Mouse (Mus musculus) neural tube, embryonic 12.5 days (tissue): Measurements from ENCODE around the gene Polg. TPM values are rescaled to one million over a fixed set of nuclear protein-coding genes. Genes with fewer than 3 reads are reported as not detected.
A peak's percentile ranks its signal among the peaks of the same experiment; 100 is the strongest.

ENCODE experiments used
- ATAC-seq: fragments of 200-750 bp; cut with Nextera tagmentation; 2 replicates; pipeline ENCODE4 v1.8.0; 2017; ENCODE audit warnings: low read depth, mild to moderate bottlenecking, moderate TSS enrichment, moderate library complexity; ENCODE audit not compliant: low FRiP score
- H3K27ac ChIP-seq: fragments of 300-500 bp; sonication (generic); 2 replicates; pipeline ENCODE4 v1.5.1; 2016
- H3K27me3 ChIP-seq: fragments of 300-500 bp; sonication (generic); replicated peaks from 2 replicates; pipeline ENCODE4 v1.6.1; 2016; ENCODE audit warnings: mild to moderate bottlenecking
- H3K36me3 ChIP-seq: fragments of 300-500 bp; sonication (generic); 2 replicates; pipeline ENCODE4 v1.6.1; 2016; ENCODE audit warnings: mild to moderate bottlenecking
- H3K4me1 ChIP-seq: fragments of 300-500 bp; sonication (generic); 2 replicates; pipeline ENCODE4 v1.6.1; 2016
- H3K4me2 ChIP-seq: fragments of 300-500 bp; sonication (generic); replicated peaks from 2 replicates; pipeline ENCODE4 v1.6.1; 2016; ENCODE audit warnings: mild to moderate bottlenecking
- H3K4me3 ChIP-seq: fragments of 300-500 bp; sonication (generic); 2 replicates; pipeline ENCODE4 v1.5.1; 2016
- H3K9ac ChIP-seq: fragments of 300-500 bp; sonication (generic); 2 replicates; pipeline ENCODE4 v1.6.1; 2016; ENCODE audit warnings: mild to moderate bottlenecking
- H3K9me3 ChIP-seq: fragments of 300-500 bp; sonication (generic); 2 replicates; pipeline ENCODE4 v1.6.1; 2016; ENCODE audit warnings: mild to moderate bottlenecking
- WGBS: fragments of 180-500 bp; shearing (Covaris S2); methylation state at CpG from one replicate; pipeline ENCODE4 v1.1.7; 2016; 5-methylcytosine and 5-hydroxymethylcytosine counted together
- polyA plus RNA-seq: library from polyadenylated mRNA; unstranded; fragments of >200 nt; fragmentation: Nextera tagmentation; extraction: Ambion mirVana; gene quantifications from 2 replicates; pipeline ENCODE4 v1.2.1, GENCODE M21; 2016

Gene Polg
- polyA plus RNA-seq, 1 experiment from 2014 or later: 48.5 TPM

- H3K27me3 ChIP-seq: peaks cover 6% of the 10 kb centered on the region; the same call in 1 of the 2 replicates
- H3K9me3 ChIP-seq: no peaks in the 10 kb centered on the region
- H3K4me3 ChIP-seq: no peak overlapping the region
- ATAC-seq: no peak
- H3K36me3 ChIP-seq: peaks cover 63% of the 10 kb centered on the region
- H3K4me2 ChIP-seq: no peak overlapping the region
- H3K4me1 ChIP-seq: peaks cover 17% of the 10 kb centered on the region
- 0 out of 2 replicates have a peak overlapping the region, but pooled peaks have one; percentile 9 for H3K9ac ChIP-seq
- WGBS: 93% methylated on average over 10 of the region's 10 CpGs
- H3K27ac ChIP-seq: no peak overlapping the region
Measured at GRCm38 (mm10) chr7:79461721-79462120, 4.4 kb downstream of the Polg start.

GRCm38 (mm10) chr7:79447486-79447885 lies 18.7 kb downstream of the Polg start:
- no peak overlapping the region for H3K4me3 ChIP-seq
- no peaks in the 10 kb centered on the region for H3K9me3 ChIP-seq
- H3K36me3 ChIP-seq: peaks cover 82% of the 10 kb centered on the region
- no peaks in the 10 kb centered on the region for H3K27me3 ChIP-seq
- 97% methylated on average over 3 of the region's 3 CpGs for WGBS
- H3K9ac ChIP-seq: no peak overlapping the region
- H3K4me2 ChIP-seq: no peak overlapping the region
- H3K27ac ChIP-seq: no peak overlapping the region
- no peaks in the 10 kb centered on the region for H3K4me1 ChIP-seq
- no peak for ATAC-seq

GRCm38 (mm10) chr7:79447048-79447447 lies 19.1 kb downstream of the Polg start:
- peaks cover 82% of the 10 kb centered on the region for H3K36me3 ChIP-seq
- no peaks in the 10 kb centered on the region for H3K9me3 ChIP-seq
- no peaks in the 10 kb centered on the region for H3K4me1 ChIP-seq
- no peak for ATAC-seq
- H3K4me3 ChIP-seq: no peak overlapping the region
- H3K27me3 ChIP-seq: no peaks in the 10 kb centered on the region
- no peak overlapping the region for H3K27ac ChIP-seq
- no peak overlapping the region for H3K9ac ChIP-seq
- H3K4me2 ChIP-seq: no peak overlapping the region
- WGBS: 92% methylated on average over 2 of the region's 2 CpGs

GRCm38 (mm10) chr7:79440035-79440434 lies 26.1 kb downstream of the Polg start:
- Histone ChIP-seq H3K4me1 (no peaks in the 10 kb centered on the region), H3K9me3 (no peaks in the 10 kb centered on the region), H3K4me3 (no peak overlapping the region), H3K4me2 (no peak overlapping the region), H3K27me3 (no peaks in the 10 kb centered on the region), H3K36me3 (peaks cover 21% of the 10 kb centered on the region), H3K9ac (no peak overlapping the region), H3K27ac (no peak overlapping the region)
- no peak for ATAC-seq
- 86% methylated on average over 2 of the region's 2 CpGs for WGBS

- 48% methylated on average over 5 of the region's 5 CpGs for WGBS
Measured at GRCm38 (mm10) chr7:79428243-79428642, 37.9 kb downstream of the Polg start.

GRCm38 (mm10) chr7:79425804-79426203 lies 40.4 kb downstream of the Polg start:
- H3K9ac ChIP-seq: no peak overlapping the region
- H3K36me3 ChIP-seq: peaks cover 5% of the 10 kb centered on the region; the same call in 1 of the 2 replicates
- H3K27ac ChIP-seq: no peak overlapping the region
- H3K9me3 ChIP-seq: no peaks in the 10 kb centered on the region
- no peak overlapping the region for H3K4me2 ChIP-seq
- no peak overlapping the region for H3K4me3 ChIP-seq
- no peaks in the 10 kb centered on the region for H3K4me1 ChIP-seq
- H3K27me3 ChIP-seq: no peaks in the 10 kb centered on the region
- ATAC-seq: no peak
- 80% methylated on average over 10 of the region's 10 CpGs for WGBS

More at GRCm38 (mm10) chr7:79428243-79428642, 37.9 kb downstream of the Polg start:
- no peak overlapping the region for H3K4me3 ChIP-seq
- H3K9me3 ChIP-seq: no peaks in the 10 kb centered on the region
- no peaks in the 10 kb centered on the region for H3K27me3 ChIP-seq
- peaks cover 5% of the 10 kb centered on the region; the same call in 1 of the 2 replicates for H3K36me3 ChIP-seq
- H3K27ac ChIP-seq: no peak overlapping the region
- H3K9ac ChIP-seq: no peak overlapping the region
- no peak for ATAC-seq
- no peak overlapping the region for H3K4me2 ChIP-seq
- no peaks in the 10 kb centered on the region for H3K4me1 ChIP-seq

- Histone ChIP-seq H3K9ac (no peak overlapping the region), H3K4me2 (no peak overlapping the region), H3K27ac (no peak overlapping the region), H3K36me3 (peaks cover 5% of the 10 kb centered on the region; the same call in 1 of the 2 replicates), H3K27me3 (no peaks in the 10 kb centered on the region), H3K9me3 (no peaks in the 10 kb centered on the region), H3K4me1 (no peaks in the 10 kb centered on the region), H3K4me3 (no peak overlapping the region)
- WGBS: 92% methylated on average over 10 of the region's 10 CpGs
- no peak for ATAC-seq
Measured at GRCm38 (mm10) chr7:79422876-79423275, 43.3 kb downstream of the Polg start.

- Histone ChIP-seq H3K9me3 (no peaks in the 10 kb centered on the region), H3K27ac (no peak overlapping the region), H3K9ac (no peak overlapping the region), H3K27me3 (no peaks in the 10 kb centered on the region), H3K4me2 (no peak overlapping the region), H3K36me3 (peaks cover 5% of the 10 kb centered on the region; the same call in 1 of the 2 replicates), H3K4me3 (no peak overlapping the region), H3K4me1 (no peaks in the 10 kb centered on the region)
- no peak for ATAC-seq
- WGBS: 91% methylated on average over 7 of the region's 7 CpGs
Measured at GRCm38 (mm10) chr7:79419950-79420349, 46.2 kb downstream of the Polg start.

GRCm38 (mm10) chr7:79414449-79415375 lies 51.5 kb downstream of the Polg start:
- H3K27ac ChIP-seq: no peak overlapping the region
- H3K4me1 ChIP-seq: no peaks in the 10 kb centered on the region
- no peaks in the 10 kb centered on the region; the same call in 1 of the 2 replicates for H3K36me3 ChIP-seq
- H3K4me3 ChIP-seq: no peak overlapping the region
- ATAC-seq: no peak
- no peak overlapping the region for H3K9ac ChIP-seq
- WGBS: 75% methylated on average over 18 of the region's 18 CpGs
- H3K4me2 ChIP-seq: no peak overlapping the region
- H3K9me3 ChIP-seq: no peaks in the 10 kb centered on the region
- H3K27me3 ChIP-seq: no peaks in the 10 kb centered on the region

GRCm38 (mm10) chr7:79400296-79400695 lies 65.9 kb downstream of the Polg start:
- Histone ChIP-seq H3K27ac (no peak overlapping the region), H3K4me1 (no peaks in the 10 kb centered on the region), H3K27me3 (no peaks in the 10 kb centered on the region), H3K36me3 (no peaks in the 10 kb centered on the region), H3K4me3 (no peak overlapping the region), H3K9me3 (no peaks in the 10 kb centered on the region), H3K9ac (no peak overlapping the region), H3K4me2 (no peak overlapping the region)
- WGBS: 88% methylated on average over 3 of the region's 3 CpGs
- no peak for ATAC-seq

GRCm38 (mm10) chr7:79398971-79399370 lies 67.2 kb downstream of the Polg start:
- ATAC-seq: no peak
- Histone ChIP-seq H3K9me3 (no peaks in the 10 kb centered on the region), H3K27ac (no peak overlapping the region), H3K4me2 (no peak overlapping the region), H3K27me3 (no peaks in the 10 kb centered on the region), H3K4me1 (no peaks in the 10 kb centered on the region), H3K4me3 (no peak overlapping the region), H3K9ac (no peak overlapping the region), H3K36me3 (no peaks in the 10 kb centered on the region)
- WGBS: 76% methylated on average over 12 of the region's 12 CpGs

GRCm38 (mm10) chr7:79398426-79398825 lies 67.7 kb downstream of the Polg start:
- no peaks in the 10 kb centered on the region for H3K36me3 ChIP-seq
- H3K27me3 ChIP-seq: no peaks in the 10 kb centered on the region
- no peak overlapping the region for H3K4me2 ChIP-seq
- H3K4me3 ChIP-seq: no peak overlapping the region
- no peak for ATAC-seq
- WGBS: 86% methylated on average over 8 of the region's 8 CpGs
- no peaks in the 10 kb centered on the region for H3K9me3 ChIP-seq
- H3K9ac ChIP-seq: no peak overlapping the region
- no peak overlapping the region for H3K27ac ChIP-seq
- no peaks in the 10 kb centered on the region for H3K4me1 ChIP-seq
